Mouse (Mus musculus) stomach, embryonic 14.5 days (tissue): Measurements from ENCODE around the gene Gstz1. TPM values are rescaled to one million over a fixed set of nuclear protein-coding genes. Genes with fewer than 3 reads are reported as not detected.

Source experiments
- ATAC-seq: fragments of 200-750 bp; cut with Nextera tagmentation; 2 replicates; pipeline ENCODE4 v1.8.0; 2017; ENCODE audit warnings: low read depth, moderate TSS enrichment; ENCODE audit not compliant: insufficient number of reproducible peaks, insufficient read depth, low FRiP score
- H3K27ac ChIP-seq: fragments of 300-500 bp; sonication (generic); 2 replicates; pipeline ENCODE4 v1.5.1; 2014; ENCODE audit warnings: mild to moderate bottlenecking, low read length, moderate library complexity, mixed read lengths
- H3K27me3 ChIP-seq: fragments of 300-500 bp; sonication (generic); 2 replicates; pipeline ENCODE4 v1.6.1; 2014; ENCODE audit warnings: low read length, control low read depth, mixed read lengths; ENCODE audit not compliant: control insufficient read depth, insufficient read depth
- H3K36me3 ChIP-seq: fragments of 300-500 bp; sonication (generic); 2 replicates; pipeline ENCODE4 v1.6.1; 2014; ENCODE audit warnings: mild to moderate bottlenecking, control low read depth, low read length, moderate library complexity, mixed read lengths; ENCODE audit not compliant: control insufficient read depth, insufficient read depth
- H3K4me1 ChIP-seq: fragments of 300-500 bp; sonication (generic); 2 replicates; pipeline ENCODE4 v1.6.1; 2014; ENCODE audit warnings: low read length, control low read depth, mixed read lengths; ENCODE audit not compliant: control insufficient read depth, insufficient read depth
- H3K4me2 ChIP-seq: fragments of 300-500 bp; sonication (generic); replicated peaks from 2 replicates; pipeline ENCODE4 v1.6.1; 2014; ENCODE audit warnings: low read depth, low read length, control low read depth
- H3K4me3 ChIP-seq: fragments of 300-500 bp; sonication (generic); 2 replicates; pipeline ENCODE4 v1.5.1; 2014; ENCODE audit warnings: low read depth, low read length, control low read depth
- H3K9ac ChIP-seq: fragments of 300-500 bp; sonication (generic); replicated peaks from 2 replicates; pipeline ENCODE4 v1.6.1; 2014; ENCODE audit warnings: low read depth, mild to moderate bottlenecking, control low read depth, low read length, moderate library complexity, mixed read lengths
- H3K9me3 ChIP-seq: fragments of 300-500 bp; sonication (generic); 2 replicates; pipeline ENCODE4 v1.6.1; 2016; ENCODE audit warnings: low read depth, low read length, control low read depth; ENCODE audit not compliant: control insufficient read depth
- WGBS: fragments of 180-500 bp; shearing (Covaris S2); extraction: QIAGEN DNeasy Blood & Tissue Kit; methylation state at CpG from one replicate; pipeline ENCODE4 v1.1.7; 2014; 5-methylcytosine and 5-hydroxymethylcytosine counted together
- polyA plus RNA-seq: library from polyadenylated mRNA; unstranded; fragments of >200 nt; fragmentation: Nextera tagmentation; extraction: Ambion mirVana; gene quantifications from 2 replicates; pipeline ENCODE4 v1.2.1, GENCODE M21; 2014

The Gstz1 gene
- 44.2 and 48.0 TPM in 2 replicates for polyA plus RNA-seq

DNA sequence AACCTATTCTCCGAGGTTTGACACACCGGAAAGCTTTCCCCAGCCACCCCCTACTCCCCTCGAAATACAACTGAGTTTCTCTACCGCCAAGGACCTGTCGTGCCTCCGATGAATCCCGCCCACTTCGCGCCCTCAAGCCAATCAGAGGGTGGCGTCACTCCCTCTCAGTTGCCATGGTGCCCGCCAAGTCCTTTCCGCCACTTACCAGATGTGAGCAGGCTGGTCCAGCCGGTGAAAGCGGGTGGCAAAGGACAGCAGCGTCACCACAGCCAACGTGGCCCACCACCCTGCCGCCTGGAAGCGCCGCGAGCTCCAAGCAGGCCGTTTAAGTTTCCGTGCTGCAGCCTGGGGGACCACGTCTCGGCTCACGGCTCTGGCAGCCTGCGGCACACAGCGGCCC, at the start of gene Gstz1:
TSS of gene Gstz1 (plus strand) at position 200 of the 400 bp plus-strand sequence.
- no peaks in the 10 kb centered on the region; the same call in 1 of the 2 replicates for H3K9me3 ChIP-seq
- peak within 1 kb of the TSS; percentile 63 for H3K4me3 ChIP-seq
- peak; percentile 87 for ATAC-seq
- H3K4me1 ChIP-seq: no peaks in the 10 kb centered on the region
- H3K36me3 ChIP-seq: no peaks in the 10 kb centered on the region
- under 1% methylated on average over 27 of the region's 27 CpGs for WGBS
- H3K4me2 ChIP-seq: peak within 1 kb of the TSS; percentile 66
- H3K9ac ChIP-seq: peak within 1 kb of the TSS; percentile 74
- no peaks in the 10 kb centered on the region for H3K27me3 ChIP-seq
- peak within 1 kb of the TSS; percentile 93 for H3K27ac ChIP-seq

GRCm38 (mm10) chr12:87100331-87100730, 46.6 kb upstream of the Gstz1 start:
- no peak for ATAC-seq
- Histone ChIP-seq H3K27ac (no peak overlapping the region), H3K9me3 (no peaks in the 10 kb centered on the region), H3K4me2 (no peak overlapping the region), H3K4me1 (peaks cover 5% of the 10 kb centered on the region; the same call in 1 of the 2 replicates), H3K9ac (no peak overlapping the region), H3K36me3 (no peaks in the 10 kb centered on the region), H3K27me3 (peaks cover 4% of the 10 kb centered on the region; the same call in 1 of the 2 replicates), H3K4me3 (no peak overlapping the region)
- WGBS: 84% methylated on average over 4 of the region's 4 CpGs

DNA sequence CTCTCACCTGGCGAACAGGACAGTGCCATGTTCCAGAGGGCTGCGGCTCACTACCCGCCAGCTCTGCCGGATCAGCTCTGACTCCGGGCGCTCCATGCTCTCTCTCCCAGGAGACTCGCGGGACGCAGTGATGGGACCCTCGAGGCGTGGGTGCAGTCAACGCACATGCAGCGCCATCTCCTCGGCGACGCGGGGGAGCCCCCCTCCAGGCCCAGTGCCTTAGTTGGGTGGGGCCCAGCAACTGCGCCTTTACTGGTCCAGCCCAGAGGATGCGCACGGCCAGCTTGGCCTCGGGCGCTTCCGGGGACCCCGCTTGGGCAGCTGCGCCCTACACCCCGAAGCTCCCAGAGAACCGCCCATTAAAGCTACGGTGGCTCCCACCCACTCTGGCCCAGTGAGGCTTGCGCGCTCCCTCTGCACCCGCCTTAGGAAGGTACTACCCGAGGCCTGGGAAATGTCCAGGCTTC, 44.8 kb upstream of the Gstz1 start, which contains the start of gene Ngb:
TSS of gene Ngb (minus strand) at position 375 of the 467 bp plus-strand sequence.
- 3% methylated on average over 32 of the region's 32 CpGs for WGBS
- ATAC-seq: 0 out of 2 replicates have a peak, but pooled peaks have one; percentile 14
- Histone ChIP-seq H3K36me3 (no peaks in the 10 kb centered on the region), H3K4me3 (peak within 1 kb of the TSS; percentile 22), H3K9ac (no peak within 1 kb of the TSS), H3K27ac (no peak within 1 kb of the TSS), H3K9me3 (no peaks in the 10 kb centered on the region), H3K4me1 (peaks cover 5% of the 10 kb centered on the region; the same call in 1 of the 2 replicates), H3K27me3 (peaks cover 4% of the 10 kb centered on the region; the same call in 1 of the 2 replicates), H3K4me2 (peak within 1 kb of the TSS; percentile 51)

- H3K36me3 ChIP-seq: no peaks in the 10 kb centered on the region
- WGBS: 87% methylated on average over 4 of the region's 4 CpGs
- ATAC-seq: no peak
- H3K4me2 ChIP-seq: no peak overlapping the region
- no peaks in the 10 kb centered on the region for H3K9me3 ChIP-seq
- no peak overlapping the region for H3K4me3 ChIP-seq
- no peak overlapping the region for H3K9ac ChIP-seq
- no peak overlapping the region for H3K27ac ChIP-seq
- peaks cover 5% of the 10 kb centered on the region; the same call in 1 of the 2 replicates for H3K4me1 ChIP-seq
- peaks cover 4% of the 10 kb centered on the region; the same call in 1 of the 2 replicates for H3K27me3 ChIP-seq
Observed at GRCm38 (mm10) chr12:87103471-87103870, 43.5 kb upstream of the Gstz1 start.

- no peaks in the 10 kb centered on the region for H3K36me3 ChIP-seq
- peaks cover 4% of the 10 kb centered on the region; the same call in 1 of the 2 replicates for H3K27me3 ChIP-seq
- H3K9me3 ChIP-seq: no peaks in the 10 kb centered on the region
- no peak overlapping the region for H3K9ac ChIP-seq
- 72% methylated on average over 4 of the region's 4 CpGs for WGBS
- H3K4me1 ChIP-seq: peaks cover 5% of the 10 kb centered on the region; the same call in 1 of the 2 replicates
- no peak overlapping the region for H3K27ac ChIP-seq
- ATAC-seq: no peak
- H3K4me3 ChIP-seq: no peak overlapping the region
- no peak overlapping the region for H3K4me2 ChIP-seq
Observed at GRCm38 (mm10) chr12:87104796-87105195, 42.2 kb upstream of the Gstz1 start.

DNA sequence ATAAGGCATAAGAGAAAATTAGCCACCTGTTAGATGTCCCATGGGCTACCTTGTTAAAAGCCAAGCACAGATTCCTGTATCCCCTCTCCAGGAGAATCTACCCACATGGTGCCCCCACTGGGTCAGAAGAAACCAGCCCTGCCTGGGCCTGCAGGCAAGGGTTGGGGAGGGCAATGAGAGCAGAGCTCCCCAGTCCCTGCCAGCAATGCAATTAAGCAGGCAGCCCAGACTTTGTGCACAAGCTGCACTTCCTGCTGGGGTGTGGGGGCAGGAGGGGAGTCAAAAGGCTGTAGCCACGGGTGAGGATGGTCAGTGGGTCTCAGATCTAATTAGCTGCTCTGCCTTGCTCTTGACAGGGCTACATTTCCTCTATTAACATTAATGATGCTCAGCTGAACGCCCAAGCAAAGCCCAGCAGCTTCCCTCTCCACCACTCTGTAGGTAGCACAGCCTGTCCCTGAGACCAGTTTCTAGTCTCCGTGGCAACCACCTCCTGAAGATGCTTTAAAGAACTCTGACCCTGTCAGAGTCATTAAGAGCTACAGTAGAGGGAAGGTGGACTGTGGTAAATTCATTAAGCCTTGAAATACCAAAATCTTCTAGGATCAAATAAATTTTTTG, 39.5 kb upstream of the Gstz1 start:
- Histone ChIP-seq H3K4me3 (no peak overlapping the region), H3K9me3 (no peaks in the 10 kb centered on the region), H3K4me2 (no peak overlapping the region), H3K27ac (no peak overlapping the region), H3K27me3 (no peaks in the 10 kb centered on the region), H3K9ac (no peak overlapping the region), H3K36me3 (peaks cover 6% of the 10 kb centered on the region; the same call in 1 of the 2 replicates), H3K4me1 (no peaks in the 10 kb centered on the region)
- WGBS: 48% methylated on average over 3 of the region's 3 CpGs
- peak; percentile 33; the same call in 1 of the 2 replicates for ATAC-seq

- no peaks in the 10 kb centered on the region for H3K9me3 ChIP-seq
- H3K36me3 ChIP-seq: peaks cover 6% of the 10 kb centered on the region
- WGBS: 81% methylated on average over 4 of the region's 4 CpGs
- no peak overlapping the region for H3K4me3 ChIP-seq
- no peak overlapping the region for H3K27ac ChIP-seq
- H3K4me1 ChIP-seq: no peaks in the 10 kb centered on the region
- no peak for ATAC-seq
- H3K4me2 ChIP-seq: no peak overlapping the region
- H3K9ac ChIP-seq: no peak overlapping the region
- H3K27me3 ChIP-seq: no peaks in the 10 kb centered on the region
Observed at GRCm38 (mm10) chr12:87121918-87122589, 24.9 kb upstream of the Gstz1 start.

GRCm38 (mm10) chr12:87127256-87127655, 19.7 kb upstream of the Gstz1 start:
- WGBS: 79% methylated on average over 4 of the region's 4 CpGs
- Histone ChIP-seq H3K4me1 (no peaks in the 10 kb centered on the region), H3K27ac (no peak overlapping the region), H3K4me2 (no peak overlapping the region), H3K36me3 (peaks cover 3% of the 10 kb centered on the region; the same call in 1 of the 2 replicates), H3K4me3 (no peak overlapping the region), H3K9ac (no peak overlapping the region), H3K27me3 (no peaks in the 10 kb centered on the region), H3K9me3 (no peaks in the 10 kb centered on the region)
- ATAC-seq: no peak
